Mouse (Mus musculus) heart, postnatal 0 days (tissue): ENCODE measurements around the gene Sptbn4. TPM values are rescaled to one million over a fixed set of nuclear protein-coding genes. Genes with fewer than 3 reads are reported as not detected.

ENCODE experiments used
- ATAC-seq: fragments of 200-750 bp; cut with Nextera tagmentation; 2 replicates; pipeline ENCODE4 v1.8.0; 2017; ENCODE audit warnings: low read depth, moderate number of reproducible peaks, moderate library complexity; ENCODE audit not compliant: insufficient read depth
- DNase-seq: peaks from one replicate; pipeline ENCODE4 v3.0.0-alpha.2; 2016; ENCODE audit warnings: low spot score
- H3K27ac ChIP-seq: fragments of 300-500 bp; sonication (generic); 2 replicates; pipeline ENCODE4 v1.5.1; 2014; ENCODE audit warnings: low read depth, mild to moderate bottlenecking
- H3K27me3 ChIP-seq: fragments of 300-500 bp; sonication (generic); 2 replicates; pipeline ENCODE4 v1.6.1; 2014; ENCODE audit warnings: low read length, mixed read lengths; ENCODE audit not compliant: control insufficient read depth, insufficient read depth
- H3K36me3 ChIP-seq: fragments of 300-500 bp; sonication (generic); replicated peaks from 2 replicates; pipeline ENCODE4 v1.6.1; 2014; ENCODE audit warnings: low read length, mixed read lengths; ENCODE audit not compliant: control insufficient read depth, insufficient read depth
- H3K4me1 ChIP-seq: fragments of 300-500 bp; sonication (generic); 2 replicates; pipeline ENCODE4 v1.6.1; 2014; ENCODE audit warnings: antibody characterized with exemption; ENCODE audit not compliant: control insufficient read depth, insufficient read depth
- H3K4me2 ChIP-seq: fragments of 300-500 bp; sonication (generic); 2 replicates; pipeline ENCODE4 v1.6.1; 2014; ENCODE audit warnings: low read depth, mild to moderate bottlenecking, low read length, moderate library complexity
- H3K4me3 ChIP-seq: fragments of 300-500 bp; sonication (generic); 2 replicates; pipeline ENCODE4 v1.5.1; 2014; ENCODE audit warnings: low read depth, low read length
- H3K9ac ChIP-seq: fragments of 300-500 bp; sonication (generic); replicated peaks from 2 replicates; pipeline ENCODE4 v1.6.1; 2014; ENCODE audit warnings: low read depth, low read length, mixed read lengths
- H3K9me3 ChIP-seq: fragments of 300-500 bp; sonication (generic); replicated peaks from 2 replicates; pipeline ENCODE4 v1.6.1; 2016; ENCODE audit warnings: low read length; ENCODE audit not compliant: control insufficient read depth
- CTCF ChIP-seq: IDR thresholded peaks from 2 replicates; pipeline ENCODE4 v1.5.1; 2016; ENCODE audit warnings: antibody characterized with exemption, control low read depth, low read depth
- EP300 ChIP-seq: IDR thresholded peaks from 2 replicates; pipeline ENCODE4 v1.6.1; 2016; ENCODE audit warnings: antibody characterized with exemption, low read depth
- WGBS: fragments of 180-500 bp; shearing (Covaris S2); extraction: QIAGEN DNeasy Blood & Tissue Kit; methylation state at CpG from one replicate; pipeline ENCODE4 v1.1.7; 2014; 5-methylcytosine and 5-hydroxymethylcytosine counted together
- polyA plus RNA-seq: library from polyadenylated mRNA; unstranded; fragments of >200 nt; fragmentation: Nextera tagmentation; extraction: Ambion mirVana; gene quantifications from 2 replicates; pipeline ENCODE4 v1.2.1, GENCODE M21; 2015
- total RNA-seq: library from RNA; depleted of rRNA; stranded (reverse); fragments of >200 nt; gene quantifications from 2 replicates; pipeline ENCODE4 v1.2.3, GENCODE M21; 2014; ENCODE audit warnings: low replicate concordance

The Sptbn4 gene
- total and polyA plus RNA-seq, 2 experiments from 2014 or later: 0.05 TPM; not detected in 1

GRCm38 (mm10) chr7:27334405-27334911 is 113.0 kb downstream of the Sptbn4 start:
- H3K27ac ChIP-seq: peak overlapping the region; percentile 84
- H3K27me3 ChIP-seq: peaks cover 93% of the 10 kb centered on the region

GRCm38 (mm10) chr7:27333316-27333941 is 114.1 kb downstream of the Sptbn4 start:
- Histone ChIP-seq H3K4me1 (peaks cover 16% of the 10 kb centered on the region), H3K36me3 (no peaks in the 10 kb centered on the region), H3K9me3 (no peaks in the 10 kb centered on the region), H3K27ac (peak overlapping the region; percentile 84), H3K9ac (peak overlapping the region; percentile 78), H3K4me3 (peak overlapping the region; percentile 67), H3K27me3 (peaks cover 92% of the 10 kb centered on the region), H3K4me2 (peak overlapping the region; percentile 76)
- ATAC-seq (no peak), DNase-seq (no peak)
- WGBS: 2% methylated on average over 44 of the region's 77 CpGs
- TF ChIP-seq CTCF: no peak
- no peak for TF ChIP-seq EP300

More at GRCm38 (mm10) chr7:27334405-27334911, 113.0 kb downstream of the Sptbn4 start:
- peak overlapping the region; percentile 67 for H3K4me3 ChIP-seq
- peak; percentile 15 for ATAC-seq
- DNase-seq: peak; percentile 44
- H3K4me2 ChIP-seq: peak overlapping the region; percentile 76
- 1% methylated on average over 32 of the region's 32 CpGs for WGBS
- H3K4me1 ChIP-seq: peaks cover 13% of the 10 kb centered on the region
- H3K36me3 ChIP-seq: no peaks in the 10 kb centered on the region
- no peaks in the 10 kb centered on the region for H3K9me3 ChIP-seq
- TF ChIP-seq CTCF (peak; percentile 25; the same call in 1 of the 2 replicates), EP300 (peak; percentile 54; the same call in 1 of the 2 replicates)
- H3K9ac ChIP-seq: no peak overlapping the region

GRCm38 (mm10) chr7:27332353-27333199 is 114.9 kb downstream of the Sptbn4 start:
- Histone ChIP-seq H3K27ac (peak overlapping the region; percentile 84), H3K9ac (peak overlapping the region; percentile 78), H3K36me3 (0 out of 2 replicates have a peak, but pooled peaks cover 5% of the 10 kb centered on the region), H3K4me3 (peak overlapping the region; percentile 67), H3K9me3 (no peaks in the 10 kb centered on the region), H3K27me3 (peaks cover 92% of the 10 kb centered on the region), H3K4me1 (peaks cover 16% of the 10 kb centered on the region), H3K4me2 (peak overlapping the region; percentile 76)
- TF ChIP-seq EP300 (no peak; the same call in 1 of the 2 replicates), CTCF (peak; percentile 59)
- peak; percentile 59 for DNase-seq
- peak; percentile 4; the same call in 1 of the 2 replicates for ATAC-seq
- WGBS: 1% methylated on average over 30 of the region's 39 CpGs

GRCm38 (mm10) chr7:27331854-27332253 is 115.6 kb downstream of the Sptbn4 start:
- peak overlapping the region; percentile 76 for H3K4me2 ChIP-seq
- peak overlapping the region; percentile 67 for H3K4me3 ChIP-seq
- H3K9me3 ChIP-seq: no peaks in the 10 kb centered on the region
- H3K27me3 ChIP-seq: peaks cover 92% of the 10 kb centered on the region
- DNase-seq (no peak), ATAC-seq (no peak)
- TF ChIP-seq CTCF: no peak
- TF ChIP-seq EP300: no peak
- H3K27ac ChIP-seq: peak overlapping the region; percentile 84
- 7% methylated on average over 8 of the region's 8 CpGs for WGBS
- H3K36me3 ChIP-seq: 0 out of 2 replicates have a peak, but pooled peaks cover 6% of the 10 kb centered on the region
- H3K9ac ChIP-seq: no peak overlapping the region; the same call in none of the 2 replicates
- H3K4me1 ChIP-seq: peaks cover 16% of the 10 kb centered on the region

GRCm38 (mm10) chr7:27331541-27331851 is 116.0 kb downstream of the Sptbn4 start:
- no peak for TF ChIP-seq CTCF
- TF ChIP-seq EP300: no peak
- H3K36me3 ChIP-seq: 0 out of 2 replicates have a peak, but pooled peaks cover 6% of the 10 kb centered on the region
- H3K27ac ChIP-seq: peak overlapping the region; percentile 84
- WGBS: 3% methylated on average over 8 of the region's 8 CpGs
- no peak for DNase-seq
- H3K9ac ChIP-seq: no peak overlapping the region; the same call in 1 of the 2 replicates
- no peaks in the 10 kb centered on the region for H3K9me3 ChIP-seq
- no peak for ATAC-seq
- H3K4me2 ChIP-seq: peak overlapping the region; percentile 76
- peak overlapping the region; percentile 67 for H3K4me3 ChIP-seq
- peaks cover 16% of the 10 kb centered on the region for H3K4me1 ChIP-seq
- peaks cover 92% of the 10 kb centered on the region for H3K27me3 ChIP-seq
